Mouse (Mus musculus) CH12.LX (cell line): Measurements from ENCODE around the gene Pgd. TPM values are rescaled to one million over a fixed set of nuclear protein-coding genes. Genes with fewer than 3 reads are reported as not detected.

ENCODE experiments used
- DNase-seq: peaks from one replicate; pipeline ENCODE4 v3.0.0-alpha.2; 2013; ENCODE audit errors: extremely low read depth
- H3K27ac ChIP-seq: 2 replicates; pipeline ENCODE4 v1.5.1; 2012; ENCODE audit warnings: low read depth, mild to moderate bottlenecking, control low read depth, moderate library complexity; ENCODE audit not compliant: insufficient read depth
- H3K27me3 ChIP-seq: replicated peaks from 2 replicates; pipeline ENCODE3; 2012; ENCODE audit warnings: inconsistent platforms
- H3K36me3 ChIP-seq, 2 experiments: replicated peaks in 1 of 2; 2 replicates each; pipeline versions ENCODE3 to v1.6.1; 2012; ENCODE audit warnings: inconsistent platforms in 1 of 2, low read length in 1 of 2, mild to moderate bottlenecking in 1 of 2, mixed read lengths in 1 of 2, moderate library complexity in 1 of 2; ENCODE audit not compliant: control insufficient read depth in 1 of 2, insufficient read depth in 1 of 2
- H3K4me1 ChIP-seq, 2 experiments: 2 replicates each; pipeline ENCODE4 v1.6.1; 2012; ENCODE audit warnings: inconsistent platforms in 1 of 2, moderate library complexity in 1 of 2; ENCODE audit not compliant: insufficient read depth in 2 of 2, control insufficient read depth in 1 of 2
- H3K4me2 ChIP-seq: 2 replicates; pipeline ENCODE4 v1.6.1; 2012; ENCODE audit warnings: low read depth, mild to moderate bottlenecking, control low read depth; ENCODE audit not compliant: poor library complexity, insufficient read depth, severe bottlenecking
- H3K4me3 ChIP-seq, 3 experiments: fragments of 150-350 bp in 1 of 3; sonication (generic) in 1 of 3; replicated peaks in 1 of 3; 2 replicates each; pipeline versions ENCODE3 to v1.5.1; 2011 to 2012; ENCODE audit warnings: low read depth in 2 of 3, low read length in 2 of 3, mild to moderate bottlenecking in 2 of 3, moderate library complexity in 2 of 3, control low read depth in 1 of 3, improper control_type of control experiment in 1 of 3, inconsistent platforms in 1 of 3, mixed read lengths in 1 of 3; ENCODE audit not compliant: poor library complexity in 1 of 3
- H3K79me2 ChIP-seq: replicated peaks from 2 replicates; pipeline ENCODE4 v1.6.1; 2012; ENCODE audit warnings: mild to moderate bottlenecking, moderate library complexity; ENCODE audit not compliant: control insufficient read depth, poor library complexity, insufficient read depth, severe bottlenecking; ENCODE audit errors: extremely low read depth
- H3K9ac ChIP-seq: 2 replicates; pipeline ENCODE4 v1.6.1; 2012; ENCODE audit warnings: low read depth, mild to moderate bottlenecking, control low read depth, moderate library complexity; ENCODE audit not compliant: insufficient read depth
- H3K9me3 ChIP-seq: replicated peaks from 2 replicates; pipeline ENCODE3; 2012; ENCODE audit warnings: low read length, inconsistent platforms, mixed read lengths
- BHLHE40 ChIP-seq: IDR thresholded peaks from 2 replicates; pipeline ENCODE4 v1.6.1; 2011; ENCODE audit warnings: mild to moderate bottlenecking, low read depth, low read length, improper control_type of control experiment
- CHD1 ChIP-seq: IDR thresholded peaks from 2 replicates; pipeline ENCODE4 v1.6.1; 2012; ENCODE audit warnings: low read depth, low read length, improper control_type of control experiment, inconsistent platforms
- EP300 ChIP-seq: IDR thresholded peaks from 2 replicates; pipeline ENCODE4 v1.6.1; 2011; ENCODE audit warnings: low read length, improper control_type of control experiment
- ETS1 ChIP-seq: conservative IDR thresholded peaks from 2 replicates; pipeline ENCODE4 v1.6.1; 2012; ENCODE audit warnings: low read depth, mild to moderate bottlenecking, inconsistent platforms, low read length, improper control_type of control experiment, moderate library complexity
- IRF4 ChIP-seq: IDR thresholded peaks from 2 replicates; pipeline ENCODE4 v1.6.1; 2014; ENCODE audit warnings: low read depth, mild to moderate bottlenecking, inconsistent platforms, low read length, improper control_type of control experiment
- JUN ChIP-seq: IDR thresholded peaks from 2 replicates; pipeline ENCODE4 v1.6.1; 2011; ENCODE audit warnings: low read depth, mild to moderate bottlenecking, low read length, improper control_type of control experiment, moderate library complexity; ENCODE audit not compliant: insufficient read depth
- KAT2A ChIP-seq: IDR thresholded peaks from 2 replicates; pipeline ENCODE4 v1.6.1; 2012; ENCODE audit warnings: low read length, improper control_type of control experiment, inconsistent platforms; ENCODE audit not compliant: insufficient replicate concordance
- MAX ChIP-seq: IDR thresholded peaks from 2 replicates; pipeline ENCODE4 v1.6.1; 2011; ENCODE audit warnings: low read length, improper control_type of control experiment
- MAZ ChIP-seq: IDR thresholded peaks from 2 replicates; pipeline ENCODE4 v1.6.1; 2012; ENCODE audit warnings: low read depth, mild to moderate bottlenecking, inconsistent platforms, low read length, improper control_type of control experiment, moderate library complexity
- MEF2A ChIP-seq: IDR thresholded peaks from 2 replicates; pipeline ENCODE4 v1.6.1; 2014; ENCODE audit warnings: low read depth, mild to moderate bottlenecking, inconsistent platforms, low read length, improper control_type of control experiment, borderline replicate concordance
- MYC ChIP-seq: IDR thresholded peaks from 2 replicates; pipeline ENCODE4 v1.6.1; 2011; ENCODE audit warnings: low read depth, mild to moderate bottlenecking, improper control_type of control experiment, low read length
- NELFE ChIP-seq: IDR thresholded peaks from 2 replicates; pipeline ENCODE4 v1.6.1; 2011; ENCODE audit warnings: low read depth, low read length, improper control_type of control experiment
- NRF1 ChIP-seq: IDR thresholded peaks from 2 replicates; pipeline ENCODE4 v1.6.1; 2014; ENCODE audit warnings: low read depth, mild to moderate bottlenecking, inconsistent platforms, low read length, improper control_type of control experiment, moderate library complexity
- PAX5 ChIP-seq: IDR thresholded peaks from 2 replicates; pipeline ENCODE4 v1.6.1; 2012; ENCODE audit warnings: low read length, inconsistent platforms, mixed read lengths
- POLR2AphosphoS2 ChIP-seq: IDR thresholded peaks from 2 replicates; pipeline ENCODE4 v1.6.1; 2011; ENCODE audit warnings: low read depth, low read length, improper control_type of control experiment
- RCOR1 ChIP-seq: conservative IDR thresholded peaks from 2 replicates; pipeline ENCODE4 v1.6.1; 2012; ENCODE audit warnings: low read depth, mild to moderate bottlenecking, inconsistent platforms, low read length, improper control_type of control experiment
- SIN3A ChIP-seq: IDR thresholded peaks from 2 replicates; pipeline ENCODE4 v1.6.1; 2012; ENCODE audit warnings: low read length, improper control_type of control experiment, inconsistent platforms
- SMC3 ChIP-seq: IDR thresholded peaks from 2 replicates; pipeline ENCODE4 v1.6.1; 2011; ENCODE audit warnings: low read depth, low read length, improper control_type of control experiment
- TBP ChIP-seq: conservative IDR thresholded peaks from 2 replicates; pipeline ENCODE4 v1.6.1; 2011; ENCODE audit warnings: low read depth, low read length, improper control_type of control experiment
- UBTF ChIP-seq: IDR thresholded peaks from 2 replicates; pipeline ENCODE4 v1.6.1; 2012; ENCODE audit warnings: low read depth, mild to moderate bottlenecking, inconsistent platforms, low read length, improper control_type of control experiment, moderate library complexity
- USF1 ChIP-seq: IDR thresholded peaks from 2 replicates; pipeline ENCODE4 v1.6.1; 2014; ENCODE audit warnings: low read depth, mild to moderate bottlenecking, inconsistent platforms, low read length, improper control_type of control experiment
- USF2 ChIP-seq: conservative IDR thresholded peaks from 2 replicates; pipeline ENCODE4 v1.6.1; 2011; ENCODE audit warnings: low read depth, low read length, improper control_type of control experiment
- ZC3H11A ChIP-seq: IDR thresholded peaks from 2 replicates; pipeline ENCODE4 v1.6.1; 2012; ENCODE audit warnings: low read depth, mild to moderate bottlenecking, inconsistent platforms, low read length, improper control_type of control experiment
- ZNF384 ChIP-seq: IDR thresholded peaks from 2 replicates; pipeline ENCODE4 v1.6.1; 2012; ENCODE audit warnings: low read depth, low read length, improper control_type of control experiment, inconsistent platforms
- dilution Hi-C: fragments of 300-500 bp; cut with MboI; formaldehyde crosslinking; loops from 2 replicates; pipeline ENCODE4 v1.14.3; 2020; ENCODE audit warnings: low sequenced_read_pairs; ENCODE audit not compliant: extremely low pct_unique_long_range_greater_than_20kb, extremely low pct_ligation_motif_present
- in situ Hi-C: fragments of 300-500 bp; cut with MboI; formaldehyde crosslinking; loops from 3 replicates; pipeline ENCODE4 v1.14.3; 2019; ENCODE audit warnings: low sequenced_read_pairs, low pct_ligation_motif_present, low pct_unique_long_range_greater_than_20kb, mixed read lengths
- polyA plus RNA-seq: library from polyadenylated mRNA; unstranded; fragments of >175 nt; gene quantifications from 2 replicates; pipeline ENCODE4 v1.2.1, GENCODE M21; 2012; ENCODE audit warnings: low read depth; ENCODE audit not compliant: insufficient read length
- total RNA-seq, 2 experiments: library from RNA; depleted of rRNA; stranded (reverse); fragments of 300-350 nt in 1 of 2; fragments of >200 nt in 1 of 2; gene quantifications; 2 replicates each; pipeline ENCODE4 v1.2.3; 2012 to 2014

Gene Pgd
- total and polyA plus RNA-seq, 3 experiments, result 50.1 to 251 (median 51.6) TPM

- TF ChIP-seq USF2, result no peak; the same call in 1 of the 2 replicates
- TF ChIP-seq ETS1, result peak; percentile 30; the same call in 1 of the 2 replicates
- no peak; the same call in 1 of the 2 replicates for TF ChIP-seq MAZ
- TF ChIP-seq EP300, result no peak
- peak; percentile 83 for TF ChIP-seq KAT2A
- peak; percentile 15; the same call in 1 of the 2 replicates for TF ChIP-seq MYC
- TF ChIP-seq IRF4, result peak; percentile 50; the same call in 1 of the 2 replicates
- TF ChIP-seq TBP, result 0 out of 2 replicates have a peak, but pooled peaks have one; percentile 17
- peak; percentile 92 for TF ChIP-seq NRF1
Measured at GRCm38 (mm10) chr4:149136982-149137770, 29.4 kb downstream of the Pgd start, which contains the start of gene Cenps (continued).

GRCm38 (mm10) chr4:149136116-149136850, 30.3 kb downstream of the Pgd start:
- in situ Hi-C loops, result no loop called here
- H3K4me2 ChIP-seq, result peak overlapping the region; percentile 23
- H3K4me1 ChIP-seq, result peaks cover 9 to 41% of the 10 kb centered on the region in 2 experiments
- peak overlapping the region; percentile 68 to 83 (median 76) for H3K4me3 ChIP-seq
- H3K36me3 ChIP-seq, result peaks cover 4 to 10% of the 10 kb centered on the region in 2 experiments
- no peaks in the 10 kb centered on the region for H3K27me3 ChIP-seq
- H3K9me3 ChIP-seq, result peaks cover 5% of the 10 kb centered on the region
- dilution Hi-C loops, result no loop called here
- H3K79me2 ChIP-seq, result 0 out of 2 replicates have a peak, but pooled peaks cover 5% of the 10 kb centered on the region
- peak; percentile 31 for DNase-seq
- H3K27ac ChIP-seq, result 0 out of 2 replicates have a peak overlapping the region, but pooled peaks have one; percentile 25
- TF ChIP-seq TBP (peak; percentile 87), MAX (no peak)
- TF ChIP-seq, all 38 proteins: peak for 1
- peak overlapping the region; percentile 45 for H3K9ac ChIP-seq

GRCm38 (mm10) chr4:149133395-149133794, 33.2 kb downstream of the Pgd start:
- Histone ChIP-seq H3K79me2 (0 out of 2 replicates have a peak, but pooled peaks cover 5% of the 10 kb centered on the region), H3K27ac (peak overlapping the region; percentile 39), H3K27me3 (no peaks in the 10 kb centered on the region), H3K4me1 (peaks cover 9 to 64% of the 10 kb centered on the region in 2 experiments), H3K9ac (no peak overlapping the region), H3K9me3 (no peaks in the 10 kb centered on the region), H3K4me2 (no peak overlapping the region), H3K36me3 (peaks cover 12 to 33% of the 10 kb centered on the region in 2 experiments), H3K4me3 (no peak overlapping the region)
- no peak for TF ChIP-seq MAX
- TF ChIP-seq MEF2A, result no peak
- no peak for TF ChIP-seq IRF4
- TF ChIP-seq UBTF, result no peak
- no peak for TF ChIP-seq KAT2A
- no peak for TF ChIP-seq PAX5
- TF ChIP-seq POLR2AphosphoS2, result no peak
- no peak for TF ChIP-seq TBP
- TF ChIP-seq ZNF384, result no peak
- TF ChIP-seq BHLHE40, result no peak
- no peak for TF ChIP-seq SMC3
- no peak for TF ChIP-seq JUN
- TF ChIP-seq USF1, result no peak
- TF ChIP-seq NELFE, result no peak
- no peak for TF ChIP-seq SIN3A
- no peak for TF ChIP-seq ZC3H11A
- no peak for TF ChIP-seq NRF1
- TF ChIP-seq MAZ, result no peak
- TF ChIP-seq CHD1, result no peak
- TF ChIP-seq RCOR1, result no peak
- in situ Hi-C loops, result no loop called here
- DNase-seq, result no peak
- dilution Hi-C loops, result no loop called here
